Mouse (Mus musculus) T-helper 2 cell (primary cell): ENCODE measurements around the gene Syt1.

Experiments used
- in situ Hi-C: fragments of 300-600 bp; cut with MboI, MseI; formaldehyde crosslinking; loops from one replicate; pipeline ENCODE4 v1.15.1; 2025; ENCODE audit warnings: high pct_unique_total_duplicates

Syt1 gene

DNA sequence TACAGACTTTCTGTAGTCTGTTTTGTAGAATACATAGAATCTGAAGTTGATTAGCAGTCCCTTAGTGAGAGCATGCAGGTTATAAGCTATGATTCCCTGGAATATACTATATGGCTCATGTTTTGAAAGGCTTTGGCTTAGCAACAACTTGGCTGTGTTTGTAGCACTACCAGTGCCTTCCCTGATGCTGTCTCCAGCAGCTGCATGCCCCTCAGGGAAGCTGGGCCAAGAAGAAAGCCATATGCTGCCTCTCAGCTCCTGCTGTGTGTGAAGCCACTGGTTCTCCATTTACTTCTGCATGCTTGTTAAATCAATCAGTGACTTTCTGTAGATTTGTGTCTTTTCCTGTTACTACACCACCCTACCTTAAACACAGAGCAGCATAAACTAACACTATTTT is 245.2 kb downstream of the Syt1 start:
- in situ Hi-C loops = no loop called here

DNA sequence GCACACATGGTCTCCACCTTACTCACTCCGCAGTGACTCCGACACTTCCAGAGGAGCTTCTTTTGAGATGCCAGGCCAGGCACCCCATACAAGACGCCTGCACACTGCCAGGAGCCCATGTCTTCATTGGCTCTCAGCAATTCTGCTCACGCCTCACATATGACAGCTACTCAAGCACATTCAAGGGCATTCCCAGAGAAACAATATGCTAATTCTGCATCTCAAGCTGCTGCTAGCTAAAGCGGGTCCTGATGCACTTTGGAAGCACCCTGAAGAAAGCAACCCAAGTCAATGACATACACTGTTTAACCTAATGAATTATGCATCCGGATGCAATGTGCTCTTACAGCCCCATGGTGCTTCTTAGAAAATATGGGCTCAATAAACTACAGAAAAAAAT is 247.1 kb downstream of the Syt1 start:
- in situ Hi-C loops = no loop called here

DNA sequence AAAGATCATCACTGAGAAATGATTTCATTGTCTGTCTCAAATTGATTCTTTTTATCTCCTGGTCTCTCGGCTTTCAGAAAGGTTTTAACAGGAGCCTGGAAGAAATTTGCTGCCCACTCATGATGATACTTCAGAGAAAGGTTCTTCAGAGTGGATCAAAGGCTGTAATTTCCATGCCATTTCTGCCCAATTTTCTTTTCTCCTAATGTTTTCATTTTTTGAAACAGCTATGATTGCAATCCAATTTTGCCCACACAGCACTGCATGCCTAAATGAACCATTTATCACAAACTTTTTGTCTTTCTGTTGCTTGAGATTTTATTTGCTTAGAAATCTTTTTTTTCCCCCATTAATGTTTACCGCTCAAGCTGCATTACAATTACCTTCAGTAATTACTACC is 257.5 kb downstream of the Syt1 start:
- in situ Hi-C loops = no loop called here

DNA sequence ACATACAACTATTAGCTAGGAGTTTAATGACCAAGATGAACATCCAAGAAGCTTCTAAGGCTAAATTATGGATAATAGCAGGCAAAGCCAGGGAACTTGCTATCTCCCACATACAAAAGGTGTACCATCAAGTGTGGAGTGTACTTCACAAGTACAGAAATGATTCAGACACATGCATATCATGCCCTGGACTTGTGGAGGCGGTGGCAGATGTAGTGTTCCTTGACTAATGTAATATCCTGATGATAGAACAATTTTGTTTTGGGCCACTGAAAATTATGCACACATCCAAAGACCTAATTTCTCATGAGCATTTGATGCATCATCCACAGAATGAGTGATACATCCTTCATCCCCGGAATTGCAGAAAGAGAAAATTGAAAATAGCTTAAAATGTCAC is 267.0 kb downstream of the Syt1 start:
- in situ Hi-C loops = no loop called here

DNA sequence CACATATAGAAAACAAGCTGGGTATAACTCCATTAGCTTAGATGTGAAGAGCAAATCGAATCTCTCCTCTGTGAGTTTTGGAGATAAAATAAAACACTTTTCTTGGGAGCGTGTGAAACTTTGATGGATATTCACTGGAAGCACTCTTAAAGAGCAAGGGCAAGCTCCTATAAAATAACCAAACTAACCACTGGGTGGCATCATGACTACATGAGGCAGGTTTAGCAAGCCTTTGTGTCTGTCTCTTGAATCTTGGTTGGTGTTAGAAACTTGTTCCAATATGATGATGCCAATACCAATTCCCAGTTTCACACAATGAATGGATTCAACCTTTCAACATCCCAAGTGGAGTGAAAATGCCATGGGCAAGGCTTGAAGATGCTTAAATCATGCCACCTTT is 276.8 kb downstream of the Syt1 start:
- in situ Hi-C loops = no loop called here

DNA sequence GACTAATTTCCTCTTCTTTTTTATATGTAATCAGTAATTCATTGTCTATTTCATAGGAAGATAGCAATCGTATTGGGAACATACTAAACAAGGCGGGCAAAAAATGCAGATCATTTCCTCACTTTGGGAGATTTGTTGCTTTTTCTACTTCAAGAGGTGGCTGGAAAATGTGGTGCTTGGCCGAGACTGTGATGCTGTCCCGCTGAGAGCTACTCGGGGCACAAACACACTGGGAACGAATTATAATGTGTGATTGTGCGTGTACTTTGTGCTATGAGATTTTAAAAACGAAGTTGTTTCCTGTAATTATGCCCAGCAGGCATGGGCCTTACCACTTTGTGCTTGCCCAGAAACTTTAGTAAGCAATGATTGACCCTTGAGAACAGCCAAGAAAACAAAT is 281.8 kb downstream of the Syt1 start:
- in situ Hi-C loops = no loop called here

DNA sequence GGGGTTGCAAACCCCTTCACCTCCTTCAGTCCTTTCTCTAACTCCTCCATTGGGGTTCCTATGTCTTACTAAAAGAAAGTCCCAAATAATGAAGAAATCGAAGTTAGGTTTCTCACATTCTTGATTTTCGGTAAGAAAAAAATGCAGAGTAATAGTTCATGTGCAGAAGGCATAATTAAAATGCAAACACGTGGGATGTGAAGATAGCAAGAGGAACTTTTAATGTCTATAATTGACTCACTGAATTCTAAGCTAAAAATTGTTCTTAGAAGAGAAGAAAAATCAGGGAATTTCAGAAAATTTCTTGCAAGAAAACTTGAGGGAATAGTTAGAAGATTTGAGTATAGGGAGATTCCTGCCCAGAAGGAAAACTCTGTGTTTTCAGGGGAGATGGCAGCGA is 284.4 kb downstream of the Syt1 start:
- in situ Hi-C loops = no loop called here

DNA sequence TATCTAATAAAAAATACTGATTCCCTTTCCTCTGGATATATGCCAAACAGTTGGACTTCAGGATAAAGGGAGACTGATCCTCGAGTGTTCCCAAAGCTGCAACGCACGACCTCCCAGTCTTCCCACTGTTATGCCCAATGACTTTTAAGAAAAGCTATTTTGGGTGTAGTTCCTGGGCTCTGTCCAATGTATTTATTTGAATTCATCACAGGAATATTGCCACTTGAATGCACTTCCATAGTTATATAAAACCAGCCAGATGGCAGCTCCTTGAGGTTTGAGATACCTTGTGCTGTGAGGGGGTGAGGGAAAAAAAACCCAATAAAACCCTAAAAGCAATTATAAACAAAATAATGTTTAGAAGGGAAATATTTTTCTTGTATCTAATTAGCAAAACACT is 285.9 kb downstream of the Syt1 start:
- in situ Hi-C loops = no loop called here

DNA sequence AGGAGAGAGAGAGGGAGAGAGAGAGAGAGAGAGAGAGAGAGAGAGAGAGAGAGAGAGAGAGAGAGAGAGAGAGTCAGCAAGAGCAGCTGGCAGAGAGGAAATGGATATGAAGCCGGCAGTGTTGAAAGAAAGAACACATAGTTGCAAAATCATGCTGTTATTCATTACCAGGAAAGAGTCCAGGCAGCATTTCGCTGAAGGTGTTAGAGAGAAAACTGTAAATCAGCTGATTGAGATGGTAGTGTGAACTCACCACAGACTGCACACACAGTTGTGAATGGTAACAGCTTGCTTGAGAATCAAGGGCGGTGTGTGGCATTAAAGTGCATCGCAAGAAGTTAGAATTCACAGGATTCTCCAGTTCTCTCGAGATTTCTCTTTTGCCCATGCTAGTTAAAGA is 300.3 kb downstream of the Syt1 start:
- in situ Hi-C loops = no loop called here

DNA sequence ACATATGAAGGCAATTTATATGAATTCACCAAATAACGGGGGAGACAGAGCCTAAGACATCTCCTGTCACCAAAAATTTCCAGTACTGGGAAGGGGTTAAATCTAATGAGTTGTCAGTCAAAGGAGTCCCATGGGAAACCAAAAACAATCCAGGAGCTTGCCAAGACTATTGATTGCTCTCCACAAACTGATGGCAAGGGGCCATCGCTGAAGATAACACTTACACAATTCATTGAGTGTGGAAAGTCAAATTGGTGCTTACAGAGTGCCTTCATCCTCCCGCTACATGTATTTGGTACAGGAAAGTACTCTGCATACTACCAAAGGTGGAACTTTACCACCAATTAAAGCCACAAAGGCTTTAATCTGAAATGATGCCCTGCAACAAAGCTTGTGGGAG is 305.1 kb downstream of the Syt1 start:
- in situ Hi-C loops = no loop called here

DNA sequence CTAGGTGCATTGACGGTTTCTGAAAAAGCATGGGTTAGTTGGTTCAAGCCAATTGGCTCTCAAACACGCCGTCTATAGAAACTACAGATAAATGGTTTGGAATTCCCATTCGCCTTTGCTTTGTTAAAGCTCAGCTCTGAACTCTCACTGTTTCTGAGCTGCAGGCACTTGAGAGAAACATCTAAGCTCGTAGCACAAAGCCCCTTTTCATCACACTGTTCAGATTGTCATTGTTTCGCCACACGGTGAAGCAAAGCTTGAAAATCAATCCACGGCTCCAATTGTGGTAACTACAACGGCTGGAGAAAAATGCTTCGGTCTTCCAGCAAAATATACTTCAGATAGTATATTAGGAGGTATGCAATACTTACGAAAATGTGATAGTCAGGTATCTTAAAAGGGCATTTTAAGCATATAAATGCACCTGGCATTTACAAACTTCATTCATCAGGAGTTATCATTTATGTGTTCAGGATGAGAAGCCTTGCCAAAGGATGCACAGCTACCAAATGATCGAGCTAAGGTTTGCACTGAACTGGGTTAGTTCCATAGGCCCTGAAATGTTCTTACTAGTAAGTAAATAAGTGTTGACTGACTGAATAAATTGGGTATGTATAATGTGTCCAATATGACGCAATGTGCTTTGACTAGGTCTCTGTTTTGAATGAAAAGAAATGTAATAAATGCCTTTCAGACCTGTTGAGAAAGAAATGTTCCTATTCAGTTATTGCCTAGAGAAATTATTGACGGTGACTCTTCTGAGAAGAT is 309.2 kb downstream of the Syt1 start:
- in situ Hi-C loops = no loop called here

DNA sequence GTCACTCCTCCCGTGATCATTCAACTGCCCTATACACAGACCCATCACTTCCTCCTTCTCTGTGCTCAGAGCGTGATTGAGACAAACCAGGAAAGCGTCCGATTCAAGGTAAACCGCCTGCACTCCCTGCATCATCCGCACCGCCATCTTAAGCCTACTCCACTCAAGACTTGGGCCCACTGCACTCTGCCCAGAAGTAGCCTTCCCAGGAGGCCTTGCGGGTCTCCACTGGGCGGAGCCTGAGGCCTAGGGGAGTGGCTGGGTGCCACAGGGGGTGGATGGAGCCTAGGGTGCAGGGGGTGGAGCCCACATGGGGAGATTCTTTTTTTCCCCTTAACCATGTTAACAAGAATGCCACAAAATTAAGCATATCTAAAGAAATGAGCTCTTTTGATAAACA is 310.8 kb downstream of the Syt1 start, which contains the start of gene Gm5136:
TSS of gene Gm5136 (minus strand) at position 215 of the 400 bp plus-strand sequence.
- in situ Hi-C loops = no loop called here

DNA sequence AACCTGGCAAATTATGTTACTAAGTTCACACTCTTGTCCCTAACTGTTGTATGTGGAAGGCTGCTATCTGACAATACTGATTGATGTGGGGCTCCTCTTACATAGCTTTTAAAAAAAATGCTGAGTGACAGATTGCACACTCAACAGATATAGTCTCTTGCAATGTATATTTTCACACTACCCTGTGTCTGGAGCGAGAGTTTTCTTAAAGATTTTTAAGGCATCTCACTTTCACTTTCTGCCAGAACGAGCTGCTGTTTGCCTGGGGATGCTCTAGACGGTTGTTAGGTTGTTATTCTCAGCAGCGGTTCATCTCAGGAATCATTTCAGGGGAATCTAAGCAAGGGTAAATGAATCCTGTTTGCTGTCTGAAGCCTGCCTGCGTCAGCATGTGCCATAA is 313.7 kb downstream of the Syt1 start:
- in situ Hi-C loops = no loop called here

DNA sequence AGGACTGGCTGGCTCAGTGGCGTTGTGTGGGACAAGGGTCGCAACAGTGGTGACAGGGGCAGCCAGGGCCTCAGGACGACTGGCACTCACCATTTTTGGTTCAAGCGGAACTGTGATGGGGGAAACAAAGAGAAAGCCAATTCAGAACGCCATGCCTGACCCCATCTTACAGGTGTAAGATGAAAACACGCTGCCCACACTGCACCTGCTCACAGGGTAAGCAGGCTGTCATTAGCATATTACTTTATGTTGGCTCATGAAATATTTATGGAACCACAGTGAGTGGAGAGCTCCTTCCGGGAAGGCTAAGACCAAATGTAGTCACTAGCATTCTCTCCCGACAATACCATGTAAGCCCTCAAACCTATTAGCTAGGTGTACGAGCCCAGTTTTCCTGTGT is 319.8 kb downstream of the Syt1 start:
- in situ Hi-C loops = no loop called here

DNA sequence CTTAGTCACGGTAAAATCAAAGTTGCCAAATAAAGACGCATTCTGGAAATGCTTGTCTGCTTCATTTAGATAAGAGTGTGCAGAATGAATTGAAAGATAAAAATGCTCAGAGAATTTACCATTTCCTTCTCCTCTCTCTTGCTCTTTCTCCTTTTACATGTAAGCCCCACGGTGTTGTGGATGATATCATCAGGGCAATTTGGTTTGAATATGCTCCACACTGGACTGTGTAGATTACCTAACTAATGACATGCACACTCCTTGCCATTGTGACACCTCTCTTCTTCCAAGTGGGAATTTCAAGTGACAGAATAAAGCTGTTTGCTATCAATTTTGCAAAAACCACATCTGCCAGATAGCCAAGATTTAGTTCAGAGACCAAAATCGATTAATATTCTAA is 324.1 kb downstream of the Syt1 start:
- in situ Hi-C loops = no loop called here

DNA sequence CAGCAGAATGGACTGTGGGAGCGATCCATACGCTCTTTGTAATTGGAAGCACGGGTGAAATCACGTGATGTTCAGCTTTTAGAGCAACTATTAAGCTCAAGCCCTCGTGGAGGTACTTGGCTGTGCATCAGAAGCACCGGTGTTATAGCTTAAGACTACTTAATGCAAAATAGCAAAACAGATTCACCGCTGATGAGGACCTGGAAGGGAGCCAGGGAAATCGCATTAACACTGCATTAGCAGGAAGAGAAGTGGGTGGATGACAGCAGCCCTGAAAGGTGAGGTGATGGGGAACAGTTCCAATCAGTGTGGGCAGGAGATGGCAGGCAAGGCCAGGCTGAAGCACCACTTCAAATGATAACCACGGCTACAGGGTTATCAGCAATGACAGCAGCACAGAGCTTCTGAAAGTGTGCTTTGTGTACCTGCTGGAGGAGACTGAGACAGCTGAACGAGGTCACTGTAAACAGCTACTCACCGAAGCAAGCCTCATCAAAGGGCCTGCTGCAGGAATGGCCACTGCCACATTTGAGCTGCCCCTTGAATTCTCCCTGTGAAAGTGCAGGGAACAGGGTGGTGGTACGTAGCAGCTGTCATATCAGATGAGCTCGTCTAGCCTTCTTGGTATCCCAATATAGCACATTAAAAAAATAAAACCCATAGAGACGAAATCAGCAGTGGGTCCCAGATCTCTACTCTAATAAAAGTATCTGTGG is 330.9 kb downstream of the Syt1 start:
- in situ Hi-C loops = no loop called here

DNA sequence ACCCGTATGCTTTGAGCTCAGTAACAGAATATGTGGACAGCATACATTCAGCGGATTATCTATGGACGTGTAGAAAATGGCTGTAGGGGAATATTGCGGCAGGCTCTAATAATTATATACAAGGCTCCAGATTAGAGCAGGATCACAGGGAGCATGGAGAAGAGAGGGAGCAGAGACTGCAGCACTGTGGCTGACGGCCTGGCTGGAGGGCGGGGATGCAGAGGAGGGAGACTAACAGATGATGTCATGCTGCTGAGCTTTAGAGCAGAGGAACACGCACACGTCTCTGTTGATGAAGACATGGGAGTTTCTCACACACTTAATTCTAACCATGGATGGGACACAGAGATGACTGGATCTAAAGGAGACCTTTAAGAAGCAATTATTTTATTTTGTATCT is 333.7 kb downstream of the Syt1 start:
- in situ Hi-C loops = no loop called here

DNA sequence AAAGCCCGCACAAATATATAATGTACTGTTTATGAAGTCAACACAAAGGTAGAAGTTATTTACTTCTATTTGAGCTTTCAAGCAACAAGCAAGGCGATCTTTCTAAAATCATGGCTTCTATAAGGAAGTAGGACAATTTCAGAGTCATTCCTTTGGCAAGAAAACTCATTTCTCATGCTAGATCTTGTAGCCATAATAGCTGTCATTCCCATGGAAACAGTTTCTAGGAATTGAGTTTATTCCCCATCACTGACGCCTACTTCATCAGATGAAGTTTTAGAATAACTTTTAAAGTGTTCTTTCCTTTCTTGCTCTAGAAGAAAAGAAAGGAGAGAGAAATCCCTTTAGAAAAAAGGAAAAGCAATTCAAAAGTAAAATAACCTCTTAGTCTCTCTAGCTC is 341.8 kb downstream of the Syt1 start:
- in situ Hi-C loops = no loop called here

DNA sequence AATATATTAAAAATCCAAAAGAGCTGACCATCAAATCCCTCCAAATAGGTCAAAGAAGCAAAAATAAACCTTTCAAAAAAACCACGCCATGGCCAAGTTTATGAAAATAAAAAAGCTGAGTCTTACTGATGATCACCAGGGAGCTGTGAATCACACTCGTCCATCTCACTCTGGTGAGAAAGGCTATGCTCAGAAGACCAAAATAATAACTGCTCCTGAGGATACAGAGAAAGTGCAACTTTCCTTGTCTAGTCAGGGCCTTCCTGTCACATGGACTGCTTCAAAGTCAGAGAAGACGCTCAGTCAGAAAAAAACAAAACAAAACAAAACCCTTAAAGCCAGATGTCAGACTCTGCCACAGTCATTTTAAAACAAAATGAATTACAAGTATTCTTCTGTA is 350.5 kb downstream of the Syt1 start:
- in situ Hi-C loops = no loop called here

DNA sequence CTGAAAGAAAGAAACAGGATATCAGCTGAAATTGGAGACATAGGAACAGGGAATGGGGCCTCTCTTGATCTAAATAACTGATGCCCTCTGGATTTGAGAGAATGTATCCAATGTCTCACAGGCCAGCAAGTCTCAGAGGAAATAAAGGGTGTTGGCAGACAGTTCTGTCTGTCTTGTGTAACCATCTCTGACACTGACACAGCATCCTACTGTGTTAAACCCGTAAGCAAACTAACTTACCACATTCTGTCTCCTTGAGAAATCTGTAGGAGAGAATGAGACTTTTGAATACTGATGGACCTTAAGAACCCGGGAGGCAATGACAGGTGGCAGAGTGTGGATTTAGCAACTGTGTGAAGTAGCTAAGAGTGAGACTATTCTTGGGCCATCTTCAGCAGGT is 352.5 kb downstream of the Syt1 start:
- in situ Hi-C loops = no loop called here

DNA sequence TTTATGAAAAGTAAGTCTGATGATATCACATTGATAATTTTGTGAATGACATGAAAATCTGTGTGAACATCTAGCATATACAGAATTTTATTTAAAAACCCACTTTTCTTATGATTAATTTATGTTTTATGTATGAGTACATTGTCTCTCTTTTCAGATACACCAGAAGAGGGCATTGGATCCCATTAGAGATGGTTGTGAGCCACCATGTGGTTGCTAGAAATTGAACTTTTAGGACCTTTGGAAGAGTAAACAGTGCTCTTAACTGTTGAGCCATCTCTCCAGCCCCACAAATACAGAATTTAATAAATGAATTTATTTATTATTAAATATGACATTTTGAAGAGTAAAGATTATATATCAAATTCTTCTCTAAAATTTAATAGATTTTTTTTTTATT is 353.1 kb downstream of the Syt1 start:
- in situ Hi-C loops = no loop called here

DNA sequence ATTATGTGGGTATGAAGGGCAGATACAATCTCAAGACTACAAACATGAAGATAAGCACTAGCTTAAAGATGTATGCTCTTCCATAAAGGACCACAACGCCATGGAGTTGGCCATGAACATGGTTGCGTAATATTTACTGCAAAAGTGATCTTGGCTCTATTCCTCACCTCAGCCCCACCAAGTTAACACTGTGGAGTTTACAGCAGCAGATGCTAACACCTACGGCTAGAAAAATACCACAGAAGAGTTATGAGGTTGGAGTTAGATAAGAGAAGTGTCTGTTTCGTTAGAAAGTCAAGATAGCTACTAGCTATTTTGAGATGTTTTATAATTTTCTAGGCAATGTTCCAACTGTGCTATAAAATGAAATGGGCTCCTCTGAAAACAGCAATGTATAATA is 353.9 kb downstream of the Syt1 start:
- in situ Hi-C loops = no loop called here

DNA sequence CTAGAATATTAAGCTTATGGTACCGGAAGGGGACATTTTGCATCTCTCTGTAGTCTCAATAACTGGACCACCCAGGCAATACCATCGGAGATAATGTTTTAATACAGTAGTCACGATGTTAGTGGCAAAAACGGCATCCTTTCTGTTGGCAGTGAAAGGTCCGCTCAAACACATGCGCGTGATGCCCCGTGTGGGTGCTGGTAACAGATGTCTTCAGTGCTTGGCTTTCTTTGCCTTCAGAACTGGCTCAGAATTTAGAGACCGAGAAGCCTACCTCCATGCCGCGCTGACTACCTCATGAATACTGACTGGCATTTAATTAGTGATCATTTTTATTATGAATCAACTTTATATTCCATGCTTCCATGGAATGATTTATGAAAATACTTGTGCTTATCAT is 355.7 kb downstream of the Syt1 start:
- in situ Hi-C loops = no loop called here

DNA sequence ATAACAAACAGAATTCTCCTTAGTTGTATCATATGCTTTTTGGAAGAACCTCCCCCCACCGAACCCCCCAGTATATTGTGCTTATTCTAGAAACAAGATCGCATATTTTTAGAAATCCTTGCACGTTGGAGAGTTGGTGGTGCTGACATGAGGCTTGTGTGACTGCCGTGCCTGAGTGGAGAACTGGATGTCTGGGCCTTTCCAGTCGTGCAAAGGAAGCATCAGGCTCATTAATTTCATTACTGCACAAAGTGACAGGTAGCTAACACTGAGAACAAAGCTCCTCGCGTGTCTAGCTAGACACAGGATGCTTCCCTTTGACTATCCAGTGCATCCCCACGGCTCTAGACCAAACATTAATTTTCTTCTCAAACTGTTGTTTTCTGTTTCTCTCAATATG is 358.0 kb downstream of the Syt1 start:
- in situ Hi-C loops = no loop called here
